Mouse (Mus musculus): ENCODE data around the gene Mrgpra3. TPM values are rescaled to one million over a fixed set of nuclear protein-coding genes. Genes with fewer than 3 reads are reported as not detected.

Mrgpra3 gene
- not detected for polyA plus RNA-seq (2015; fragmentation: Illumina TruSeq; extraction: RNeasy Lipid Tissue Mini Kit (QIAGEN cat#74804); ENCODE audit: insufficient read depth, low read depth, low replicate concordance)

DNA sequence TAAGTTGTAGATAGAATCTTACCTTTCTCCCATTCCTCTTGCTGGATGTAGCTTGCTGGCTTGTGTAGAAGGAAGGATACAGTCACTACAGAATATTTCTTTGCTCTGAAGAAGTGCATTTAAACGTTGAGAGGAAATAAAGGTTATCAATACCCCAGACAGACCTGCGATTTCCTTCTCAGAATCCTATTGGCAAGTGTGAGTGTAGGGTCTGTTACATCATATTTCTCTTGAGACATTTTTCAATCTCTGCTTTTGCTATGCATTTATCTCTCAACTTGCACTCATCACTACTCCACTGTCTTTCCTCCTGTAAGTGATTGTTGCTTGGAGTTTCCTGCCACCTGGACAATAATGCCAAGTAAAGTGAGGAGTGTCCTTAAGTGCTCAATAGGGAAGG, at the start of gene Mrgpra3:
Gene Mrgpra3, minus strand, starts transcription at position 101 of the 400 bp plus-strand sequence.

Other genes with a start within 250 kb of the Mrgpra3 start
- gene Mrgpra1, start 247.1 kb downstream of the Mrgpra3 start, polyA plus RNA-seq (2015; fragmentation: Illumina TruSeq; extraction: RNeasy Lipid Tissue Mini Kit (QIAGEN cat#74804); ENCODE audit: insufficient read depth, low read depth, low replicate concordance): not detected
- not detected for gene Mrgpra2a, start 149.2 kb downstream of the Mrgpra3 start, polyA plus RNA-seq (2015; fragmentation: Illumina TruSeq; extraction: RNeasy Lipid Tissue Mini Kit (QIAGEN cat#74804); ENCODE audit: insufficient read depth, low read depth, low replicate concordance)
- not detected for gene Mrgpra2b, start 72.5 kb downstream of the Mrgpra3 start, polyA plus RNA-seq (2015; fragmentation: Illumina TruSeq; extraction: RNeasy Lipid Tissue Mini Kit (QIAGEN cat#74804); ENCODE audit: insufficient read depth, low read depth, low replicate concordance)

Data from pancreas, adult 10 weeks (tissue).